Comparison of ENCODE assay signal across 12 mouse cellular contexts in the genomic region with DNA sequence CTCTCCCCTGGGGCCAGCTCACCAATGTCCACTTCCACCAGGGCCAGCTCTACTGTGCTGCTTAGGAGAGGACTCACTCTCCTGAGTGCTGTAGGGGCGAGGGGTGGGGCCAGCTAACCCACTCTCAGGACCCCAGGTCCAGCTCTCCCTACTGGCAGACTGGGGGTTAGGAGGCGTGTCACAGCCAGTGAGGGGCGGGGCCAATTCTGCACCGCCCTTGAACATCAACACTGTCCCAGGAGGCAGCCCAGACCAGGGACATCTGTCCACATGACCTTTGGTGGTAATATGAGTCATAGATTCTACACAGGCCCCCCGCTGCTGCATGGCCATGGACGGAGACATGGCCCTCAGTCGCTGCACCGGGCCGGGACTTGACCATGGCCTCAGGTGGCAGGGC. TPM values are rescaled to one million over a fixed set of nuclear protein-coding genes. Genes with fewer than 3 reads are reported as not detected.
DNase-seq lines count a peak whose midpoint lies in the region; ATAC-seq lines count a peak whose summit lies in the region.
"Had no signal": no experiment of that assay in that cellular context is flagged by ENCODE, and none has a peak within 500 bp of the region (broad histone marks: within the 10 kb centered on the region; RNA-seq: fewer than 3 reads in every experiment).

No protein-coding gene starts in this region.

- ATAC-seq in intestine, embryonic 14.5 days (replicated peaks; ENCODE audit: low FRiP score, low TSS enrichment, low read depth), result peak; percentile 43; the same call in 1 of the 2 replicates
- ATAC-seq in intestine, embryonic 15.5 days, result no peak
- ATAC-seq in liver, embryonic 13.5 days (ENCODE audit: low read depth), result peak; percentile 31; the same call in 1 of the 2 replicates

- no peak for DNase-seq in intestine, embryonic 14.5 days (ENCODE audit: low spot score)
- DNase-seq in 416B (ENCODE audit: low read depth), result peak; percentile 37
- DNase-seq in adrenal gland, adult (ENCODE audit: inconsistent age in 2 of 2, low spot score in 1 of 2), result peak; percentile 71 to 89
- DNase-seq in liver, embryonic 13.5 days, result no peak
- DNase-seq in layer of hippocampus, postnatal 10 days (ENCODE audit: low spot score in 2 of 2), result no peak
- no peak for DNase-seq in lung, adult 18-20 months
- DNase-seq: kidney, adult 9 months had no signal

- H3K4me1 ChIP-seq in intestine, embryonic 14.5 days (replicated peaks; ENCODE audit: control insufficient read depth, insufficient read depth, low read length), result no peaks in the 10 kb centered on the region
- H3K4me1 ChIP-seq in intestine, embryonic 15.5 days (replicated peaks), result no peaks in the 10 kb centered on the region
- 0 out of 2 replicates have a peak, but pooled peaks cover 2% of the 10 kb centered on the region for H3K4me1 ChIP-seq in liver, embryonic 13.5 days (replicated peaks)
- H3K4me1 ChIP-seq: limb, embryonic 15.5 days had no signal

- no peak overlapping the region for H3K27ac ChIP-seq in intestine, embryonic 14.5 days (ENCODE audit: low read depth)
- H3K27ac ChIP-seq in intestine, embryonic 15.5 days, result no peak overlapping the region
- no peak overlapping the region for H3K27ac ChIP-seq in liver, embryonic 13.5 days
- H3K27ac ChIP-seq: limb, embryonic 15.5 days had no signal

- WGBS in intestine, embryonic 14.5 days, result 48% methylated on average over 9 of the region's 9 CpGs
- 51% methylated on average over 9 of the region's 9 CpGs for WGBS in intestine, embryonic 15.5 days
- 50% methylated on average over 9 of the region's 9 CpGs for WGBS in liver, embryonic 13.5 days (ENCODE audit: insufficient replicate concordance)

- no peaks in the 10 kb centered on the region for H3K9me3 ChIP-seq in intestine, embryonic 14.5 days (ENCODE audit: control insufficient read depth, low read length)
- H3K9me3 ChIP-seq in intestine, embryonic 15.5 days, result no peaks in the 10 kb centered on the region
- H3K9me3 ChIP-seq in liver, embryonic 13.5 days (replicated peaks), result no peaks in the 10 kb centered on the region
- H3K9me3 ChIP-seq: limb, embryonic 15.5 days had no signal

- no peaks in the 10 kb centered on the region for H3K36me3 ChIP-seq in intestine, embryonic 14.5 days (ENCODE audit: control insufficient read depth, insufficient read depth, low read length)
- no peaks in the 10 kb centered on the region for H3K36me3 ChIP-seq in intestine, embryonic 15.5 days
- H3K36me3 ChIP-seq in liver, embryonic 13.5 days, result no peaks in the 10 kb centered on the region
- H3K36me3 ChIP-seq: limb, embryonic 15.5 days had no signal

- H3K9ac ChIP-seq in intestine, embryonic 14.5 days (ENCODE audit: low read length), result no peak overlapping the region
- H3K9ac ChIP-seq in intestine, embryonic 15.5 days, result no peak overlapping the region
- H3K9ac ChIP-seq in liver, embryonic 13.5 days, result no peak overlapping the region
- H3K9ac ChIP-seq: limb, embryonic 15.5 days had no signal

- H3K27me3 ChIP-seq in intestine, embryonic 14.5 days (replicated peaks; ENCODE audit: control insufficient read depth, insufficient read depth, low read length), result no peaks in the 10 kb centered on the region
- no peaks in the 10 kb centered on the region for H3K27me3 ChIP-seq in intestine, embryonic 15.5 days (replicated peaks)
- no peaks in the 10 kb centered on the region for H3K27me3 ChIP-seq in liver, embryonic 13.5 days
- H3K27me3 ChIP-seq: limb, embryonic 15.5 days had no signal

- no peak overlapping the region for H3K4me2 ChIP-seq in intestine, embryonic 14.5 days (ENCODE audit: low read length)
- H3K4me2 ChIP-seq in intestine, embryonic 15.5 days (replicated peaks), result no peak overlapping the region
- H3K4me2 ChIP-seq in liver, embryonic 13.5 days, result no peak overlapping the region
- H3K4me2 ChIP-seq: limb, embryonic 15.5 days; midbrain, embryonic 11.5 days had no signal

- H3K4me3 ChIP-seq in intestine, embryonic 14.5 days (ENCODE audit: low read depth, low read length), result no peak overlapping the region
- H3K4me3 ChIP-seq in intestine, embryonic 15.5 days (replicated peaks), result no peak overlapping the region
- H3K4me3 ChIP-seq in liver, embryonic 13.5 days (replicated peaks), result no peak overlapping the region
- H3K4me3 ChIP-seq: limb, embryonic 15.5 days had no signal

RNA-seq across cellular contexts. Expression of a gene that starts 19.4 kb away (rescaled TPM):
- polyA plus RNA-seq in intestine, embryonic 14.5 days (2014; fragmentation: Nextera tagmentation; extraction: Ambion mirVana), result 0.35 and 0.47 TPM in 2 replicates
- polyA plus RNA-seq in intestine, embryonic 15.5 days (2015; fragmentation: Nextera tagmentation; extraction: Ambion mirVana), result 0.29 and 0.33 TPM in 2 replicates
- polyA plus RNA-seq in liver, embryonic 13.5 days (2015; fragmentation: Nextera tagmentation; extraction: Ambion mirVana), result 0.14 and 0.20 TPM in 2 replicates
- total RNA-seq in layer of hippocampus, postnatal 10 days (2021), result not detected
- polyA plus RNA-seq: small intestine, adult 2 months had no signal

RNA-seq across cellular contexts. Expression of a gene that starts 20.0 kb away (rescaled TPM):
- polyA plus RNA-seq in intestine, embryonic 14.5 days (2014; fragmentation: Nextera tagmentation; extraction: Ambion mirVana), result 1.8 TPM in 2 replicates
- polyA plus RNA-seq in intestine, embryonic 15.5 days (2015; fragmentation: Nextera tagmentation; extraction: Ambion mirVana), result 0.85 and 1.2 TPM in 2 replicates
- polyA plus RNA-seq in liver, embryonic 13.5 days (2015; fragmentation: Nextera tagmentation; extraction: Ambion mirVana), result 8.3 and 9.7 TPM in 2 replicates
- 1 to 10 TPM; 1.1 to 1.9 TPM for total RNA-seq in layer of hippocampus, postnatal 10 days (2021)
- polyA plus RNA-seq: hindbrain, embryonic 11.5 days had no signal

RNA-seq across cellular contexts. Expression of a gene that starts 29.7 kb away (rescaled TPM):
- 147 and 151 TPM in 2 replicates for polyA plus RNA-seq in intestine, embryonic 14.5 days (2014; fragmentation: Nextera tagmentation; extraction: Ambion mirVana)
- 110 and 122 TPM in 2 replicates for polyA plus RNA-seq in intestine, embryonic 15.5 days (2015; fragmentation: Nextera tagmentation; extraction: Ambion mirVana)
- polyA plus RNA-seq in liver, embryonic 13.5 days (2015; fragmentation: Nextera tagmentation; extraction: Ambion mirVana), result 95.6 and 101 TPM in 2 replicates
- total RNA-seq in layer of hippocampus, postnatal 10 days (2021), result 10 to 100 TPM; 16.7 TPM

Comparison
In these comparisons a context has a peak if more than half of its experiments do, and no peak if none do; other contexts are left out.
1. DNase-seq: peak in 416B (single experiment) and adrenal gland, adult (2 of 2); none in intestine, embryonic 14.5 days (single experiment), liver, embryonic 13.5 days (single experiment), layer of hippocampus, postnatal 10 days (0 of 2) and lung, adult 18-20 months (0 of 2).